In genomic region chr6:125468179-125468960, GRCm38 (mm10) we compare ENCODE assay signal across 9 mouse cellular contexts. TPM values are rescaled to one million over a fixed set of nuclear protein-coding genes. Genes with fewer than 3 reads are reported as not detected.
A peak's percentile ranks its signal among the peaks of the same experiment; 100 is the strongest.
DNase-seq lines count a peak whose midpoint lies in the region; ATAC-seq and TF ChIP-seq lines count a peak whose summit lies in the region.
"Had no signal": no experiment of that assay in that cellular context is flagged by ENCODE, and none has a peak within 500 bp of the region (broad histone marks: within the 10 kb centered on the region; RNA-seq: fewer than 3 reads in every experiment).

No protein-coding gene starts in this region.

- TF ChIP-seq POLR2A in heart, adult 2 months (IDR thresholded peaks at IDR 0.05; ENCODE audit: insufficient read depth, low read depth, low read length): no peak

- TF ChIP-seq CTCF in heart, adult 2 months (IDR thresholded peaks at IDR 0.05): no peak
- no peak for TF ChIP-seq CTCF in hindbrain, postnatal 0 days (IDR thresholded peaks at IDR 0.05; ENCODE audit: low read depth)

- no peaks in the 10 kb centered on the region for H3K79me2 ChIP-seq in heart, adult 2 months (replicated peaks; ENCODE audit: control insufficient read depth, insufficient read depth, low read length)

- DNase-seq in heart, adult 2 months: peak; percentile 30 to 43
- DNase-seq in heart, postnatal 25 days (ENCODE audit: low spot score): no peak
- DNase-seq in thymus, postnatal 14 days: peak; percentile 25
- no peak for DNase-seq in thymus, postnatal 36 days
- DNase-seq in hindbrain, postnatal 0 days (ENCODE audit: low spot score): no peak
- no peak for DNase-seq in spleen, adult 18-20 months
- DNase-seq in T-cell, adult 2 months (ENCODE audit: low spot score): no peak
- DNase-seq in kidney, postnatal 36 days: no peak

- WGBS in heart, adult 2 months: 62% methylated on average over 21 of the region's 21 CpGs
- 56% methylated on average over 21 of the region's 21 CpGs for WGBS in hindbrain, postnatal 0 days

- ATAC-seq in hindbrain, postnatal 0 days: no peak

- H3K27me3 ChIP-seq in heart, adult 2 months (ENCODE audit: control insufficient read depth, insufficient read depth, low read length): no peaks in the 10 kb centered on the region
- no peaks in the 10 kb centered on the region for H3K27me3 ChIP-seq in hindbrain, postnatal 0 days (ENCODE audit: insufficient read depth, low read length)

- no peak overlapping the region for H3K9ac ChIP-seq in heart, adult 2 months (ENCODE audit: low read depth, low read length)
- no peak overlapping the region for H3K9ac ChIP-seq in hindbrain, postnatal 0 days (replicated peaks; ENCODE audit: low read length)
- H3K9ac ChIP-seq: liver, embryonic 14.5 days had no signal

- H3K36me3 ChIP-seq in heart, adult 2 months (ENCODE audit: control insufficient read depth, insufficient read depth, low read length): no peaks in the 10 kb centered on the region
- no peaks in the 10 kb centered on the region for H3K36me3 ChIP-seq in hindbrain, postnatal 0 days (ENCODE audit: insufficient read depth, low read length)

- no peaks in the 10 kb centered on the region for H3K9me3 ChIP-seq in hindbrain, postnatal 0 days (ENCODE audit: low read length)

- peak overlapping the region; percentile 54 for H3K27ac ChIP-seq in heart, adult 2 months
- peak overlapping the region; percentile 57 for H3K27ac ChIP-seq in hindbrain, postnatal 0 days
- H3K27ac ChIP-seq: liver, embryonic 14.5 days had no signal

- intact Hi-C loops in heart, adult 2 months (cut with DNase I): no loop called here
- intact Hi-C loops in heart, postnatal 25 days (cut with DNase I): no loop called here

- H3K4me1 ChIP-seq in heart, adult 2 months (ENCODE audit: control insufficient read depth, insufficient read depth, low read length): peaks cover 15% of the 10 kb centered on the region
- H3K4me1 ChIP-seq in hindbrain, postnatal 0 days (ENCODE audit: insufficient read depth, low read length): peaks cover 17% of the 10 kb centered on the region; the same call in 1 of the 2 replicates

- no peak overlapping the region for H3K4me2 ChIP-seq in hindbrain, postnatal 0 days (ENCODE audit: low read depth, low read length)

- TF ChIP-seq EP300 in heart, adult 2 months (IDR thresholded peaks at IDR 0.05; ENCODE audit: insufficient read depth, low read depth, low read length): no peak

- no peak overlapping the region for H3K4me3 ChIP-seq in heart, adult 2 months
- H3K4me3 ChIP-seq in hindbrain, postnatal 0 days (ENCODE audit: low read length): no peak overlapping the region

RNA-seq across cellular contexts. Expression of gene Cd9, which starts 26.2 kb away (rescaled TPM):
- 10 to 100 TPM; 51.6 to 67.2 TPM for total RNA-seq in heart, adult 2 months (2021)
- 97.7 and 108 TPM in 2 replicates for polyA plus RNA-seq in heart, adult 2 months (2012; rRNA removed)
- 10 to 100 TPM; 57.5 to 63.4 TPM for total RNA-seq in heart, postnatal 25 days (2021)
- total RNA-seq in hindbrain, postnatal 0 days (2014; rRNA removed): 62.5 and 80.5 TPM in 2 replicates
- polyA plus RNA-seq in hindbrain, postnatal 0 days (2015; fragmentation: Nextera tagmentation; extraction: Ambion mirVana): 158 and 183 TPM in 2 replicates

Comparison
In these comparisons a context has a peak if more than half of its experiments do, and no peak if none do; other contexts are left out.
1. DNase-seq: peak in heart, adult 2 months (2 of 2) and thymus, postnatal 14 days (single experiment); none in heart, postnatal 25 days (single experiment), thymus, postnatal 36 days (0 of 2), hindbrain, postnatal 0 days (single experiment), spleen, adult 18-20 months (0 of 2), T-cell, adult 2 months (single experiment) and kidney, postnatal 36 days (0 of 2).